Mouse (Mus musculus) CD4-positive, CD25-positive, alpha-beta regulatory T cell, adult 9 weeks (primary cell): ENCODE measurements around the gene Vmn2r17. TPM values are rescaled to one million over a fixed set of nuclear protein-coding genes. Genes with fewer than 3 reads are reported as not detected.

Experiments used
- polyA plus RNA-seq: library from polyadenylated mRNA; unstranded; fragments of 100-300 nt; shearing (Covaris generic); gene quantifications from one replicate; pipeline ENCODE4 v1.2.1, GENCODE M21; 2017

Gene Vmn2r17
- polyA plus RNA-seq, result not detected

DNA sequence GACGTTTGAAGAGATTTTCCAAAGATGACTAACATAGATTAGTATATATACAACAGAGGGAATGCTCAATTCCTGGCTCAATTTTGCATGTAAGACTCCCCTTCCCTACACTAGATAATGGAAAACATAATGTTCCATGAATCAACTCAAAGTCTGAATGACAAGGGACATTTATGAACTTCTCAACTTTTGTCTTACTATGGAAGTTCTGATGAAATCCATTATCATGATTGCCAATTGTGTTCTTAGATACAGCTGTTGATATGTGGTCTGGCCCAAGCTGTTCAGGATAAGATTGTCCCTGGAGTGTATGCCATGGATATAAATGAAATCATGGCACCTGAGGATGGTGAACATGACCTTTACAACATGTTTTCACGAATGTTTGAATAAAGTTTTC is at the start of gene Vmn2r17:
TSS of gene Vmn2r17 (plus strand) at position 301 of the 400 bp plus-strand sequence.

Other genes starting within 250 kb of the Vmn2r17 start
- not detected for gene Vmn2r13, start 227.5 kb upstream of the Vmn2r17 start, polyA plus RNA-seq
- not detected for gene Vmn2r14, start 195.0 kb upstream of the Vmn2r17 start, polyA plus RNA-seq
- gene Vmn2r15, start 122.0 kb upstream of the Vmn2r17 start, polyA plus RNA-seq, result not detected
- gene Vmn2r16, start 89.5 kb upstream of the Vmn2r17 start, polyA plus RNA-seq, result not detected
- gene Crlf2, start 139.3 kb downstream of the Vmn2r17 start, polyA plus RNA-seq, result 30.7 TPM